Mouse (Mus musculus) c-Kit-positive CD71-positive TER-119-positive erythroid progenitor cells, embryonic 14.5 days (primary cell): ENCODE results near the gene Stx1b.
"Not testable (repeated sequence)": the region's sequence is repeated elsewhere in the genome, so short reads cannot be mapped to it uniquely, and the experiment has no call there.

Experiments used
- DNase-seq: peaks from one replicate; pipeline ENCODE4 v3.0.0-alpha.2; 2013; ENCODE audit warnings: low spot score

Stx1b gene

GRCm38 (mm10) chr7:127776878-127777473 is 47.4 kb downstream of the Stx1b start:
- peak; percentile 96 for DNase-seq

GRCm38 (mm10) chr7:127776426-127776825 is 47.9 kb downstream of the Stx1b start, which contains the start of gene Setd1a:
Setd1a (plus strand) TSS chr7:127776670.
- DNase-seq, result peak; percentile 80

- DNase-seq, result not testable (repeated sequence)
Observed at GRCm38 (mm10) chr7:127775837-127776236, 48.5 kb downstream of the Stx1b start.

- peak; percentile 82 for DNase-seq
Observed at GRCm38 (mm10) chr7:127773664-127774384, 50.5 kb downstream of the Stx1b start.

- no peak for DNase-seq
Observed at GRCm38 (mm10) chr7:127772557-127772956, 51.8 kb downstream of the Stx1b start.

GRCm38 (mm10) chr7:127772080-127772479 is 52.3 kb downstream of the Stx1b start:
- DNase-seq, result no peak

GRCm38 (mm10) chr7:127771262-127771661 is 53.1 kb downstream of the Stx1b start:
- DNase-seq, result no peak

GRCm38 (mm10) chr7:127770039-127770905 is 54.1 kb downstream of the Stx1b start:
- DNase-seq, result no peak

- no peak for DNase-seq
Observed at GRCm38 (mm10) chr7:127769651-127770038, 54.7 kb downstream of the Stx1b start, which contains the start of gene Orai3. Orai3 (plus strand) TSS chr7:127769815.

GRCm38 (mm10) chr7:127768997-127769593 is 55.3 kb downstream of the Stx1b start:
- peak; percentile 73 for DNase-seq

GRCm38 (mm10) chr7:127768346-127768996 is 55.9 kb downstream of the Stx1b start:
- DNase-seq, result no peak

GRCm38 (mm10) chr7:127767671-127768345 is 56.5 kb downstream of the Stx1b start:
- DNase-seq, result no peak

- peak; percentile 87 for DNase-seq
Observed at GRCm38 (mm10) chr7:127766851-127767609, 57.3 kb downstream of the Stx1b start.

GRCm38 (mm10) chr7:127765756-127766155 is 58.6 kb downstream of the Stx1b start:
- no peak for DNase-seq

- no peak for DNase-seq
Observed at GRCm38 (mm10) chr7:127763642-127764041, 60.7 kb downstream of the Stx1b start.

GRCm38 (mm10) chr7:127761026-127761425 is 63.3 kb downstream of the Stx1b start:
- DNase-seq, result no peak

- no peak for DNase-seq
Observed at GRCm38 (mm10) chr7:127760478-127760877, 63.9 kb downstream of the Stx1b start.

GRCm38 (mm10) chr7:127759716-127760115 is 64.6 kb downstream of the Stx1b start:
- no peak for DNase-seq
